Mouse (Mus musculus): Measurements from ENCODE around the gene Prickle1. TPM values are rescaled to one million over a fixed set of nuclear protein-coding genes. Genes with fewer than 3 reads are reported as not detected.
A peak's percentile ranks its signal among the peaks of the same experiment; 100 is the strongest.

Prickle1 gene
- total RNA-seq, 2 experiments from 2014 or later, result 1.4 to 4.7 TPM

- peak; percentile 60 for ATAC-seq (replicated peaks; ENCODE audit: low FRiP score, low TSS enrichment, poor library complexity, severe bottlenecking)
These were observed 594 bp upstream of the Prickle1 start for GRCm38 (mm10) chr15:93596285-93596684.

GRCm38 (mm10) chr15:93594888-93595698 is 598 bp downstream of the Prickle1 start:
- ATAC-seq (replicated peaks; ENCODE audit: low FRiP score, low TSS enrichment, poor library complexity, severe bottlenecking), result peak; percentile 37

- ATAC-seq (replicated peaks; ENCODE audit: low FRiP score, low TSS enrichment, poor library complexity, severe bottlenecking), result peak; percentile 39
These were observed 1.3 kb downstream of the Prickle1 start for GRCm38 (mm10) chr15:93594296-93594887.

GRCm38 (mm10) chr15:93592596-93592995 is 3.1 kb downstream of the Prickle1 start:
- no peak for ATAC-seq (replicated peaks; ENCODE audit: low FRiP score, low TSS enrichment, poor library complexity, severe bottlenecking)

GRCm38 (mm10) chr15:93591831-93592321 is 3.8 kb downstream of the Prickle1 start:
- peak; percentile 19 for ATAC-seq (replicated peaks; ENCODE audit: low FRiP score, low TSS enrichment, poor library complexity, severe bottlenecking)

GRCm38 (mm10) chr15:93591371-93591770 is 4.3 kb downstream of the Prickle1 start:
- ATAC-seq (replicated peaks; ENCODE audit: low FRiP score, low TSS enrichment, poor library complexity, severe bottlenecking), result no peak

GRCm38 (mm10) chr15:93588401-93588800 is 7.3 kb downstream of the Prickle1 start:
- ATAC-seq (replicated peaks; ENCODE audit: low FRiP score, low TSS enrichment, poor library complexity, severe bottlenecking), result no peak

- no peak for ATAC-seq (replicated peaks; ENCODE audit: low FRiP score, low TSS enrichment, poor library complexity, severe bottlenecking)
These were observed 8.0 kb downstream of the Prickle1 start for GRCm38 (mm10) chr15:93587660-93588059.

- no peak for ATAC-seq (replicated peaks; ENCODE audit: low FRiP score, low TSS enrichment, poor library complexity, severe bottlenecking)
These were observed 12.6 kb downstream of the Prickle1 start for GRCm38 (mm10) chr15:93583051-93583450.

GRCm38 (mm10) chr15:93581736-93582135 is 14.0 kb downstream of the Prickle1 start:
- ATAC-seq (replicated peaks; ENCODE audit: low FRiP score, low TSS enrichment, poor library complexity, severe bottlenecking), result no peak

GRCm38 (mm10) chr15:93579899-93580298 is 15.8 kb downstream of the Prickle1 start:
- no peak for ATAC-seq (replicated peaks; ENCODE audit: low FRiP score, low TSS enrichment, poor library complexity, severe bottlenecking)

GRCm38 (mm10) chr15:93579100-93579499 is 16.6 kb downstream of the Prickle1 start:
- no peak for ATAC-seq (replicated peaks; ENCODE audit: low FRiP score, low TSS enrichment, poor library complexity, severe bottlenecking)

GRCm38 (mm10) chr15:93576361-93576760 is 19.3 kb downstream of the Prickle1 start:
- 0 out of 2 replicates have a peak, but pooled peaks have one; percentile 18 for ATAC-seq (replicated peaks; ENCODE audit: low FRiP score, low TSS enrichment, poor library complexity, severe bottlenecking)

- peak; percentile 96 for ATAC-seq (replicated peaks; ENCODE audit: low FRiP score, low TSS enrichment, poor library complexity, severe bottlenecking)
These were observed 19.8 kb downstream of the Prickle1 start for GRCm38 (mm10) chr15:93575884-93576283.

GRCm38 (mm10) chr15:93572889-93573288 is 22.8 kb downstream of the Prickle1 start:
- no peak for ATAC-seq (replicated peaks; ENCODE audit: low FRiP score, low TSS enrichment, poor library complexity, severe bottlenecking)

GRCm38 (mm10) chr15:93570881-93571495 is 24.7 kb downstream of the Prickle1 start:
- no peak for ATAC-seq (replicated peaks; ENCODE audit: low FRiP score, low TSS enrichment, poor library complexity, severe bottlenecking)

- no peak for ATAC-seq (replicated peaks; ENCODE audit: low FRiP score, low TSS enrichment, poor library complexity, severe bottlenecking)
These were observed 26.8 kb downstream of the Prickle1 start for GRCm38 (mm10) chr15:93568911-93569310.

GRCm38 (mm10) chr15:93567546-93568307 is 28.0 kb downstream of the Prickle1 start:
- peak; percentile 37; the same call in 1 of the 2 replicates for ATAC-seq (replicated peaks; ENCODE audit: low FRiP score, low TSS enrichment, poor library complexity, severe bottlenecking)

- ATAC-seq (replicated peaks; ENCODE audit: low FRiP score, low TSS enrichment, poor library complexity, severe bottlenecking), result no peak
These were observed 32.2 kb downstream of the Prickle1 start for GRCm38 (mm10) chr15:93563491-93563890.
